ENCODE assay signal across 1 mouse cellular context in genomic region chr16:91645420-91645819, GRCm38 (mm10).
TF ChIP-seq lines count a peak whose summit lies in the region.

No protein-coding gene starts in this region.

TF ChIP-seq in MEL, 35 proteins besides CTCF, POLR2A, EP300 and RAD21:
- TF ChIP-seq ZNF384 (IDR thresholded peaks at IDR 0.05; ENCODE audit: low read depth, low read length) (peak; percentile 28; the same call in 1 of the 2 replicates), TBP (IDR thresholded peaks at IDR 0.05; ENCODE audit: low read depth, low read length) (0 out of 2 replicates have a peak, but pooled peaks have one; percentile 10)
TF ChIP-seq in MEL: peak in this region for 2; not testable (repeated sequence) for 33.
